18 mouse cellular contexts compared by ENCODE assay signal in genomic region chr3:86037926-86038484, GRCm38 (mm10). TPM values are rescaled to one million over a fixed set of nuclear protein-coding genes. Genes with fewer than 3 reads are reported as not detected.
DNase-seq lines count a peak whose midpoint lies in the region; ATAC-seq lines count a peak whose summit lies in the region.
"Had no signal": no experiment of that assay in that cellular context is flagged by ENCODE, and none has a peak within 500 bp of the region (broad histone marks: within the 10 kb centered on the region; RNA-seq: fewer than 3 reads in every experiment).

No protein-coding gene starts in this region.

- no peak overlapping the region for H3K9ac ChIP-seq in embryonic facial prominence, embryonic 13.5 days
- H3K9ac ChIP-seq in heart, embryonic 15.5 days = no peak overlapping the region
- H3K9ac ChIP-seq in heart, embryonic 11.5 days (ENCODE audit: low read depth, low read length) = no peak overlapping the region
- no peak overlapping the region for H3K9ac ChIP-seq in limb, embryonic 15.5 days
- H3K9ac ChIP-seq in embryonic facial prominence, embryonic 14.5 days (ENCODE audit: low read depth, low read length) = no peak overlapping the region
- H3K9ac ChIP-seq: neural tube, embryonic 13.5 days had no signal

- no peak for ATAC-seq in embryonic facial prominence, embryonic 13.5 days (ENCODE audit: insufficient number of reproducible peaks, insufficient read depth, low FRiP score, low TSS enrichment, low read depth)
- no peak for ATAC-seq in heart, embryonic 15.5 days (replicated peaks; ENCODE audit: insufficient number of reproducible peaks, insufficient read depth, low FRiP score, low read depth)
- no peak for ATAC-seq in heart, embryonic 11.5 days (replicated peaks; ENCODE audit: insufficient number of reproducible peaks, low FRiP score, low TSS enrichment)
- ATAC-seq in limb, embryonic 15.5 days (ENCODE audit: insufficient number of reproducible peaks, low FRiP score, low TSS enrichment, low read depth) = no peak
- ATAC-seq in embryonic facial prominence, embryonic 14.5 days (ENCODE audit: low read depth) = no peak
- ATAC-seq: forebrain, embryonic 14.5 days had no signal

- peaks cover 9% of the 10 kb centered on the region for H3K36me3 ChIP-seq in embryonic facial prominence, embryonic 13.5 days
- peaks cover 13% of the 10 kb centered on the region for H3K36me3 ChIP-seq in embryonic facial prominence, embryonic 10.5 days (replicated peaks)
- H3K36me3 ChIP-seq in heart, embryonic 15.5 days = peaks cover 3% of the 10 kb centered on the region
- no peaks in the 10 kb centered on the region for H3K36me3 ChIP-seq in heart, embryonic 11.5 days (ENCODE audit: control insufficient read depth, insufficient read depth, low read length)
- H3K36me3 ChIP-seq in limb, embryonic 15.5 days = peaks cover 2% of the 10 kb centered on the region; the same call in 1 of the 2 replicates
- peaks cover 12% of the 10 kb centered on the region for H3K36me3 ChIP-seq in limb, embryonic 10.5 days
- H3K36me3 ChIP-seq in embryonic facial prominence, embryonic 14.5 days (ENCODE audit: control insufficient read depth, insufficient read depth, low read length) = peaks cover 5% of the 10 kb centered on the region; the same call in 1 of the 2 replicates
- H3K36me3 ChIP-seq: neural tube, embryonic 13.5 days had no signal

- no peak for DNase-seq in embryonic facial prominence, embryonic 10.5 days (ENCODE audit: low spot score)
- DNase-seq in limb, embryonic 10.5 days (ENCODE audit: low spot score) = no peak
- DNase-seq in embryonic facial prominence, embryonic 14.5 days (ENCODE audit: low spot score) = peak; percentile 36
- no peak for DNase-seq in kidney, adult 11 months
- DNase-seq: adrenal gland, adult 8-10 months; cerebellum, postnatal 10 days; embryo, embryonic 11 days; right cerebral cortex, postnatal 14 days; thymus, postnatal 36 days had no signal

- no peak overlapping the region for H3K4me2 ChIP-seq in embryonic facial prominence, embryonic 13.5 days
- no peak overlapping the region for H3K4me2 ChIP-seq in heart, embryonic 15.5 days
- H3K4me2 ChIP-seq in heart, embryonic 11.5 days = no peak overlapping the region
- H3K4me2 ChIP-seq in limb, embryonic 15.5 days = no peak overlapping the region
- no peak overlapping the region for H3K4me2 ChIP-seq in embryonic facial prominence, embryonic 14.5 days (ENCODE audit: low read depth, low read length)
- H3K4me2 ChIP-seq: liver, embryonic 11.5 days; neural tube, embryonic 13.5 days had no signal

- no peaks in the 10 kb centered on the region for H3K9me3 ChIP-seq in embryonic facial prominence, embryonic 13.5 days
- peaks cover 2% of the 10 kb centered on the region; the same call in 1 of the 2 replicates for H3K9me3 ChIP-seq in embryonic facial prominence, embryonic 10.5 days
- H3K9me3 ChIP-seq in heart, embryonic 15.5 days (replicated peaks) = no peaks in the 10 kb centered on the region
- H3K9me3 ChIP-seq in heart, embryonic 11.5 days (replicated peaks; ENCODE audit: control insufficient read depth, low read length) = peaks cover 2% of the 10 kb centered on the region; the same call in 1 of the 2 replicates
- H3K9me3 ChIP-seq in limb, embryonic 15.5 days = no peaks in the 10 kb centered on the region
- no peaks in the 10 kb centered on the region for H3K9me3 ChIP-seq in limb, embryonic 10.5 days (replicated peaks)
- 0 out of 2 replicates have a peak, but pooled peaks cover 2% of the 10 kb centered on the region for H3K9me3 ChIP-seq in embryonic facial prominence, embryonic 14.5 days (ENCODE audit: control insufficient read depth, low read length)
- H3K9me3 ChIP-seq: neural tube, embryonic 13.5 days had no signal

- no peak overlapping the region for H3K4me3 ChIP-seq in embryonic facial prominence, embryonic 13.5 days
- no peak overlapping the region for H3K4me3 ChIP-seq in embryonic facial prominence, embryonic 10.5 days
- no peak overlapping the region for H3K4me3 ChIP-seq in heart, embryonic 15.5 days
- no peak overlapping the region for H3K4me3 ChIP-seq in heart, embryonic 11.5 days (ENCODE audit: low read depth, low read length)
- H3K4me3 ChIP-seq in limb, embryonic 15.5 days = no peak overlapping the region
- no peak overlapping the region for H3K4me3 ChIP-seq in limb, embryonic 10.5 days
- no peak overlapping the region for H3K4me3 ChIP-seq in embryonic facial prominence, embryonic 14.5 days (ENCODE audit: low read depth, low read length)
- H3K4me3 ChIP-seq: erythroblast, embryonic 14.5 days; neural tube, embryonic 13.5 days had no signal

- WGBS in embryonic facial prominence, embryonic 13.5 days = 78% methylated on average over 9 of the region's 9 CpGs
- WGBS in embryonic facial prominence, embryonic 10.5 days = 94% methylated on average over 9 of the region's 9 CpGs
- 79% methylated on average over 9 of the region's 9 CpGs for WGBS in heart, embryonic 15.5 days
- WGBS in heart, embryonic 11.5 days (ENCODE audit: insufficient replicate concordance) = 91% methylated on average over 9 of the region's 9 CpGs
- 88% methylated on average over 9 of the region's 9 CpGs for WGBS in limb, embryonic 15.5 days
- WGBS in limb, embryonic 10.5 days = 95% methylated on average over 9 of the region's 9 CpGs
- 78% methylated on average over 9 of the region's 9 CpGs for WGBS in embryonic facial prominence, embryonic 14.5 days

- H3K4me1 ChIP-seq in embryonic facial prominence, embryonic 13.5 days = peaks cover 29% of the 10 kb centered on the region
- H3K4me1 ChIP-seq in embryonic facial prominence, embryonic 10.5 days = peaks cover 22% of the 10 kb centered on the region
- H3K4me1 ChIP-seq in heart, embryonic 15.5 days (replicated peaks) = peaks cover 18% of the 10 kb centered on the region
- peaks cover 10% of the 10 kb centered on the region; the same call in 1 of the 2 replicates for H3K4me1 ChIP-seq in heart, embryonic 11.5 days (ENCODE audit: control insufficient read depth, insufficient read depth, low read length)
- peaks cover 18% of the 10 kb centered on the region for H3K4me1 ChIP-seq in limb, embryonic 15.5 days
- peaks cover 29% of the 10 kb centered on the region for H3K4me1 ChIP-seq in limb, embryonic 10.5 days
- peaks cover 25% of the 10 kb centered on the region for H3K4me1 ChIP-seq in embryonic facial prominence, embryonic 14.5 days (ENCODE audit: control insufficient read depth, insufficient read depth, low read length)

- H3K27ac ChIP-seq in embryonic facial prominence, embryonic 13.5 days = peak overlapping the region; percentile 86; the same call in 1 of the 2 replicates
- H3K27ac ChIP-seq in embryonic facial prominence, embryonic 10.5 days (replicated peaks) = no peak overlapping the region
- H3K27ac ChIP-seq in heart, embryonic 15.5 days = peak overlapping the region; percentile 83; the same call in 1 of the 2 replicates
- no peak overlapping the region for H3K27ac ChIP-seq in heart, embryonic 11.5 days (ENCODE audit: low read depth, low read length)
- peak overlapping the region; percentile 90; the same call in 1 of the 2 replicates for H3K27ac ChIP-seq in limb, embryonic 15.5 days
- H3K27ac ChIP-seq in limb, embryonic 10.5 days = no peak overlapping the region
- H3K27ac ChIP-seq in embryonic facial prominence, embryonic 14.5 days (replicated peaks; ENCODE audit: low read depth, low read length) = peak overlapping the region; percentile 88
- H3K27ac ChIP-seq: neural tube, embryonic 13.5 days had no signal

- no peaks in the 10 kb centered on the region for H3K27me3 ChIP-seq in embryonic facial prominence, embryonic 13.5 days
- H3K27me3 ChIP-seq in embryonic facial prominence, embryonic 10.5 days (replicated peaks; ENCODE audit: low read depth, poor library complexity, severe bottlenecking) = no peaks in the 10 kb centered on the region
- H3K27me3 ChIP-seq in heart, embryonic 15.5 days = no peaks in the 10 kb centered on the region
- no peaks in the 10 kb centered on the region for H3K27me3 ChIP-seq in heart, embryonic 11.5 days (ENCODE audit: control insufficient read depth, insufficient read depth, low read length)
- H3K27me3 ChIP-seq in limb, embryonic 15.5 days = no peaks in the 10 kb centered on the region
- no peaks in the 10 kb centered on the region for H3K27me3 ChIP-seq in limb, embryonic 10.5 days (ENCODE audit: low read depth, poor library complexity, severe bottlenecking)
- no peaks in the 10 kb centered on the region for H3K27me3 ChIP-seq in embryonic facial prominence, embryonic 14.5 days (replicated peaks; ENCODE audit: control insufficient read depth, insufficient read depth, low read length)
- H3K27me3 ChIP-seq: neural tube, embryonic 13.5 days had no signal

RNA-seq across cellular contexts. Expression of gene Prss48, which starts 35.7 kb away (rescaled TPM):
- 0.22 and 0.29 TPM in 2 replicates for polyA plus RNA-seq in embryonic facial prominence, embryonic 13.5 days (2015; fragmentation: Nextera tagmentation; extraction: Ambion mirVana)
- 0.16 TPM in 1 of 2 replicates, not detected in the other for polyA plus RNA-seq in embryonic facial prominence, embryonic 10.5 days (2016; fragmentation: Nextera tagmentation; extraction: Ambion mirVana)
- polyA plus RNA-seq in heart, embryonic 15.5 days (2015; fragmentation: Nextera tagmentation; extraction: Ambion mirVana) = not detected in 2 replicates
- not detected in 2 replicates for polyA plus RNA-seq in heart, embryonic 11.5 days (2014; fragmentation: Nextera tagmentation; extraction: Ambion mirVana)
- polyA plus RNA-seq in limb, embryonic 15.5 days (2015; fragmentation: Nextera tagmentation; extraction: Ambion mirVana) = 0.19 TPM in 1 of 2 replicates, not detected in the other
- 0.31 TPM in 1 of 2 replicates, not detected in the other for polyA plus RNA-seq in limb, embryonic 10.5 days (2016; fragmentation: Nextera tagmentation; extraction: Ambion mirVana)
- polyA plus RNA-seq in embryonic facial prominence, embryonic 14.5 days (2014; fragmentation: Nextera tagmentation; extraction: Ambion mirVana) = not detected in 2 replicates
- polyA plus RNA-seq: erythroblast, embryonic 14.5 days; forebrain, embryonic 14.5 days; kidney, embryonic 14.5 days; neural tube, embryonic 13.5 days had no signal

Comparison
In these comparisons a context has a peak if more than half of its experiments do, and no peak if none do; other contexts are left out.
1. H3K27ac ChIP-seq: peak in embryonic facial prominence, embryonic 13.5 days (single experiment), heart, embryonic 15.5 days (single experiment), limb, embryonic 15.5 days (single experiment) and embryonic facial prominence, embryonic 14.5 days (single experiment); none in embryonic facial prominence, embryonic 10.5 days (single experiment), heart, embryonic 11.5 days (single experiment) and limb, embryonic 10.5 days (single experiment).